Mouse (Mus musculus): ENCODE data around the gene Tenm4.

DNA sequence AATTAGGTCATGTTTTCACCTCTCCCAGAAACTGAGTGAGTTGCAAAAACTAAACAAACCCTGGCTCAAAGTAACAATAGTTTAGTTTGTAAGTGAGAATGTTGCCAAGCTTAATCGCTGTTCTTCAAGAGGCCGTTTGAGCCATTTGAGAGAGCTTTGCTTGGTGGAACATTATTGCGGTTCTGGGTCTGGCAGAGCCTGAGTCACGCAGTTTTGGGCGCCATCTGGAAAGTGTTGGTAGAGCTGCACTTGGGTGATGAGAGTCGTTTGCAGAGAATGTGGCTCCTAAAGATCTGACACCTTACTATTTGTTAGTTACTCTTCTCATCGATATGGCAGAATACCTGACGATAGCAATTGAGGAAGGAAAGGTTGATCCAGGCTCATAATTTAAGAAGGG, 537.9 kb downstream of the Tenm4 start:
- no peak for TF ChIP-seq CTCF (IDR thresholded peaks at IDR 0.05; ENCODE audit: low read depth)
- no peak for TF ChIP-seq EP300 (IDR thresholded peaks at IDR 0.05; ENCODE audit: low read depth)

All from heart, postnatal 0 days (tissue).